Mouse (Mus musculus) brown adipose tissue, adult 24 weeks (tissue): Measurements from ENCODE around the gene Pitx2. TPM values are rescaled to one million over a fixed set of nuclear protein-coding genes. Genes with fewer than 3 reads are reported as not detected.

Experiments used
- H3K27ac ChIP-seq: fragments of 200-500 bp; replicated peaks from 2 replicates; pipeline ENCODE4 v1.5.1; 2012; ENCODE audit warnings: low read depth, mild to moderate bottlenecking, low read length
- H3K4me1 ChIP-seq: fragments of 200-500 bp; 2 replicates; pipeline ENCODE4 v1.6.1; 2012; ENCODE audit warnings: low read length, mixed read lengths; ENCODE audit not compliant: control insufficient read depth, insufficient read depth, insufficient read length
- H3K4me3 ChIP-seq: fragments of 200-500 bp; 2 replicates; pipeline ENCODE4 v1.5.1; 2012; ENCODE audit warnings: low read depth, mild to moderate bottlenecking, low read length, moderate library complexity; ENCODE audit not compliant: insufficient read depth
- polyA plus RNA-seq: library from polyadenylated mRNA; stranded (reverse); fragments of >200 nt; gene quantifications from 2 replicates; pipeline ENCODE4 v1.2.4, GENCODE M21; 2012; ENCODE audit not compliant: missing spikeins, insufficient read depth, insufficient read length

Pitx2 gene
- polyA plus RNA-seq, 1 experiment = 0.59 TPM

GRCm38 (mm10) chr3:129218371-129218921 is 18.8 kb downstream of the Pitx2 start:
- H3K4me1 ChIP-seq = no peaks in the 10 kb centered on the region; the same call in 1 of the 2 replicates
- no peak overlapping the region for H3K27ac ChIP-seq
- no peak overlapping the region for H3K4me3 ChIP-seq

DNA sequence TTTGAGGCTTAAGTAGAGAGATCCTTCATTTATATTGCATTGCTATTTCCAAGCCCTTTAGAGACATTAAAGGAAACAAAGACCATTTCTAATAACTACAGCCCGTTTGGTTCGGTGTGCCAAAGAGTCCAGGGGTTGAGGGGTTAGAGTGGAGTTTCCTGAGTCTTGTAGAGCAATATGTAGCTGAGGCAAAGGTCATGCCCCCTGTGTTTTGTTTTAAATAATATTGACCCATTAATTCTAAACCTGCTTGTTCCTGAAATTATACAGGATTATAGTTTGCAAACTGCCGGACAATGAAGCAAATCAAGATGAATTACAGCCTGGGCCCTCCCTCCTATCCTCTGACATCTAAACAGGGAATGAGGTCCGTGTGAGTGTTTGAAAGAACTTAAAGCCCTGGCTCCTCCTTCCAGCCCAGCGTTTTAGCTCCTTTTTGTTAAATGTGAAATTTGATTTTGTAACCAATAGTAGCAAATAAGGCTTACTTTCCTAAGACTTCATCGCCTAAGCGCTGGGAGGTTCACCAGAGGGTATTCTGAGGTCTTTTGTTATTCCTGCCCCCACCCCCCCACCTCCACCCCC is 20.5 kb downstream of the Pitx2 start:
- H3K4me3 ChIP-seq = no peak overlapping the region
- no peak overlapping the region for H3K27ac ChIP-seq
- H3K4me1 ChIP-seq = no peaks in the 10 kb centered on the region; the same call in 1 of the 2 replicates

GRCm38 (mm10) chr3:129220681-129221379 is 21.2 kb downstream of the Pitx2 start:
- no peak overlapping the region for H3K4me3 ChIP-seq
- no peaks in the 10 kb centered on the region; the same call in 1 of the 2 replicates for H3K4me1 ChIP-seq
- H3K27ac ChIP-seq = no peak overlapping the region

- no peak overlapping the region for H3K4me3 ChIP-seq
- no peak overlapping the region for H3K27ac ChIP-seq
- no peaks in the 10 kb centered on the region; the same call in 1 of the 2 replicates for H3K4me1 ChIP-seq
These were observed 21.9 kb downstream of the Pitx2 start for GRCm38 (mm10) chr3:129221380-129222260.

DNA sequence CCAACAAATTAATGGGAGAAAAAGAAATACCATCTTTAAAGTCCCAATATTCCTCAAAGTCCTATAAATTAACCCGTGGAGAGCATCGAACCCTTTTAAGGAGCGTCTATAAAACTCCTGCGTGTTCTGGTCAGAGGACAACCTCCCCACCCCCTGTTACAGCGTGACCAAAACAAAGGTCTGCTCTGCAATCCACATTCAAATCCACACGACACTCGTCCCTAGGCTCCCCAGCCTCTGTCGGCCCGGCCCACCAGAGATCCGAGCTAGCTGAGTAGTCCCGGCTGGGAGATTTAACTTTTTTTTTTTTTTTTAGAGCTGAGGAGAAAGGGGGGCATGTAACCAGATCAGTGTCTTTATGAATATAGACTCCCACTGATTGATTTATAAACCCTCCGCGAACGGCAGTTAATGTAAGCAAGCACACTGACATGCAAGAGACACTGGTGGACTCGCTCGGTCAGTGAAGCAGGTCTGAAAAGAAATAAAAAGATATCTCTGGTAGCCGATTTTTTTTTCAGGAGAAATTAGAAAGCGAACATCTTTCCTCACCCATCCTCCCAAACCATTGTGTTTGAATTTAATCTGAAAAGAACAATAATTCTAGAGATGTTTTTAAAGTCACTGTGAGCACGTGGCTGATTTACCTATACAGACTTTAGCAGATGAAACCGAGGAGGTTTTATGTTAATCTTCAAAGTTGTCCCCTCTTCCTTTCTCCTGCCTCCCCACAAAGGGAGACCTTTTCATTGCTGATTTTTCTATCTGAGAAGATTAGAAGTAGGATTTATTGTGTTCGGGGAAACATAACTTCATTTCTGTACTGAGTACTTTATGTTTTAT is 23.0 kb downstream of the Pitx2 start:
- Histone ChIP-seq H3K4me1 (no peaks in the 10 kb centered on the region; the same call in 1 of the 2 replicates), H3K27ac (no peak overlapping the region), H3K4me3 (no peak overlapping the region; the same call in 1 of the 2 replicates)

DNA sequence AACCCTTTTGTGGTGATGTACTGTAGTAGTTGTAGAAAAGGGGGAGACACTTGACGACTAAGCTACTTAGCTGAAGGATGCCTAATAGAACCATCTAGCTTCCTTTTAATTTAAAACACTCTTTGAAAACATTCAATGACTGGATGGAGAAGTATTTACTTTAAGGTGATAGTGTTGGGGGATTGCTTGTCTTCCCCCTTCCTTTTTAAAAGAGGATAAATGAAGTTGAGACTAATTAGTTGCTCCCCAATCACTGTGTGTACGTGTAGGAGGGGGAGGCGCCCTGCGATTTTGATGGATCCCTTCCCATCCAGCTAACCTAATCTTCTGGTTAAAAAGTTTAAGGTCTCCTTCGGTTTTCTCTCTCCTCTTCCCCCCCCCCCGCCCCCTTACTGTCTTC is 23.7 kb downstream of the Pitx2 start:
- Histone ChIP-seq H3K27ac (no peak overlapping the region), H3K4me3 (no peak overlapping the region), H3K4me1 (no peaks in the 10 kb centered on the region; the same call in 1 of the 2 replicates)

DNA sequence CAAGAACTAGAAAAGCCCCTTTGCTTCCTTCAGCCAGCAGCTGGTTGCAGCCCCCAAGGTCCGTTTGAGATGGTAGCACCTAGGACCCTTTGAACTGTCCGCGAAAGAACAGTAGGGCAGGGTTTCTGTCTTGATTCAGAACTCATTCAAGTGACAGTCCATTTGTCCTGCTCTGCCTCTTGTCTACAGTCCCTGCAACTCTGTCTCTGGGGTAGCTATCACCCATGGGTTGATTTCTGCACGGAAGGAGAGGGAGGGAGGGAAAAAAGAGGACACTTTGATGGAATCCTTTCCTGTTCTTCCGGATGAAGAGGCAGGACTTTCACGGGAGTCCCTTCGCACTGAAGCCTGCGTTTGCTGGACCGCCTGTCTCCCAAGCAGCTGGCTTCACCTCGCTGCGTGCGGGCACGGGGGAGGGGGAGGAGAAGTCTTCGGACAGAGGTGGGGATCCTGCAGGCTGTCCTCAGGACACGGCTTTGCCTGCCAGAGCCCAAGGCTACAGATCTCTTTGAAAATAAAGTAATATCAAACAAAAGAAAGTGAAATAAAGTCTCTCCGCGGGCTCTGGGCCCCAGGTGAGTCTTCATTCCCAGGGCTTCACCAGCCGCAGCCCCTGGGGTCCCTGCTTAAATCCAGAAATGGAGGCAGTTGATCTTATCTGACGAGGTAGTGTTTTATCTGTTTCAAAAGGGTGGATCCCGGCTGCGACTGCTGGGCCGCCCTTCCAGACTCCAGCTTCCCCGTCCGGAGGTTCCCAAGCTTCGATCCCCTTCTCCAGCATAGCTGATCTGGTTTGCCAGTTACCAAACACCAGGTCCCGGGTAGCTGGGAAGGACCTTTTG is 24.5 kb downstream of the Pitx2 start:
- Histone ChIP-seq H3K27ac (no peak overlapping the region), H3K4me3 (peak overlapping the region; percentile 16; the same call in 1 of the 2 replicates), H3K4me1 (no peaks in the 10 kb centered on the region; the same call in 1 of the 2 replicates)

DNA sequence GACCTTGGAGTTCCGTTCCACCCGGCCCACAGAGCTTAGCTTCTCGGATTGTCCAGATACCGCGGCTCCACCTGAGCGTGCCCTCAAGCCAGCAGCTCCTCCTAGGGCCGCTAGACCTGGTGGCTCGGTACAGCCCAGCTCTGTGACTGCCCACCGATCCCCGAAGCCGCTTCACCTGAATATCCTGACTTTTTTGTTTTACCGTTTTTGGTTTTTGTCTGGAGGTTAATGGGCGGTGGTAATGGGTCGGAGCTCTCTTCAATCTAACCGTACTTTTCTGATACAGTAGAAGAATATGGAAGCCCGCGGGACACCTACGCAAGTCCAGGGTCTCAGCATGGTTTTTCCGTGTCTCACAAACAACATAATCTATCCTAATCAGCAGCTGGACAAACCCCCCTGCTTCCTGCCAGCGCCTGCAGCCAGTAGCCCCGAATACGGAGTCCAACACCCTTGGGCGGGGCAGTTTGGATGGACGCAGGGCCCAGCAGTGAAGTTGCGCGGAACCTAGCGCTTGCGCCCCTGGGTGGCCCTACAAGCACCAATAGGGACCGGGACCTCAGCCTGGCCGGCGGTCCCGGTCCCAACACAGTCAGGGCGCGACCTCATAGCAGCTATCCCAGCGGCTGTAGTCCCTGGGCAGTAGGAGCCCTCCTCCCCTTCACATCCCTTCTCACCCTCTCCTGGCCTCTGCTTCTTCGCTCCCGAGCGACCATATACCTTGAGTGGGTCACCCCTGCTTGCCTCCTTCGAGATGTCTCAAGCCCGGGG is 25.3 kb downstream of the Pitx2 start:
- peak overlapping the region; percentile 16; the same call in 1 of the 2 replicates for H3K4me3 ChIP-seq

GRCm38 (mm10) chr3:129225577-129226289 is 26.1 kb downstream of the Pitx2 start:
- Histone ChIP-seq H3K4me3 (no peak overlapping the region), H3K27ac (no peak overlapping the region)

More for the DNA sequence above, 25.3 kb downstream of the Pitx2 start:
- H3K4me1 ChIP-seq = no peaks in the 10 kb centered on the region; the same call in 1 of the 2 replicates
- H3K27ac ChIP-seq = no peak overlapping the region

DNA sequence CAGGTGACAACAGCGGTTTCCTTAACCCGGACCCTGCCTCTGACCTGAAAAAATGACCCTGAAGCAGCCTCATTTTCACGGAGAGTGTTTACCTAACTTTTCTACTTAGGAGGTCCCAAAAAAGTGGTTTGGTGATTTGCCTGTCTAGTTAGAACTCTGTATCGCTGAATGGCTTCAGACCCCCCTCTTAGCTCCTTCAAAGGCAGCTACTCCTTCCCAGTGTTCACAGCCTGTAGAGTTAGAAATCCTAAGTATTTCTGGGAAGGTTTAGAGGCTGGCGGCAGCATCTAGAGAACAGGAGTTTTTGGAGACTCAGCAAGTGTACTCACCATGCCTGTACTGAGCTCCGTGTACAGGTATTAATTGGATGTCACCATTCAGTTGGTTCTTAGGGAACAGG is 27.0 kb downstream of the Pitx2 start:
- no peak overlapping the region for H3K27ac ChIP-seq
- H3K4me1 ChIP-seq = no peaks in the 10 kb centered on the region; the same call in 1 of the 2 replicates
- H3K4me3 ChIP-seq = no peak overlapping the region

More at GRCm38 (mm10) chr3:129225577-129226289, 26.1 kb downstream of the Pitx2 start:
- H3K4me1 ChIP-seq = no peaks in the 10 kb centered on the region; the same call in 1 of the 2 replicates

DNA sequence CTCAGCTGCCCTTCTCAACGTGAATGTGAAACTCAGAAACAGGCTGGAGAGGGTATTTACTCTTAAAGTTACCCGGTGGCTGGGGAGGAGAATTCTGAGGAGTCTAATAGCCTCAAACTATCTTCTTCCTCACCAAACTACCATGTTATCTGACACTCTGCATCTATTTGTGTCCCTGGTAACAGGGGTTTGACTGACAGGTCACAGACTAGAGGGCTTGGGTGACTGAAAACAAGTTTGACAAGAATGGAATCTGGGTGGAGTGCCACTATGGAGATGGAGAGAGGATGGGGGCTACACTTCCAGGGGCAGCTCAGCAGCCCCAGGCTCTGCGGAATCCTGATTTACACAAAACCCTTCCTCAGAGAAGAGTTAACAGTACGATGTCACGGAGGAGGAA is 27.7 kb downstream of the Pitx2 start:
- no peaks in the 10 kb centered on the region; the same call in 1 of the 2 replicates for H3K4me1 ChIP-seq

GRCm38 (mm10) chr3:129238010-129238409 is 38.3 kb downstream of the Pitx2 start:
- Histone ChIP-seq H3K4me1 (no peaks in the 10 kb centered on the region), H3K4me3 (no peak overlapping the region), H3K27ac (no peak overlapping the region)

More for the DNA sequence above, 27.7 kb downstream of the Pitx2 start:
- Histone ChIP-seq H3K27ac (no peak overlapping the region), H3K4me3 (no peak overlapping the region)
